Mouse (Mus musculus) lung, embryonic 14.5 days (tissue): ENCODE results near the gene Tmem117. TPM values are rescaled to one million over a fixed set of nuclear protein-coding genes. Genes with fewer than 3 reads are reported as not detected.
A peak's percentile ranks its signal among the peaks of the same experiment; 100 is the strongest.

ENCODE experiments used
- ATAC-seq: fragments of 200-750 bp; cut with Nextera tagmentation; 2 replicates; pipeline ENCODE4 v1.8.0; 2017; ENCODE audit warnings: mild to moderate bottlenecking, moderate TSS enrichment, moderate library complexity; ENCODE audit not compliant: insufficient read depth
- DNase-seq: peaks from one replicate; pipeline ENCODE4 v3.0.0-alpha.2; 2015
- H3K27ac ChIP-seq: fragments of 300-500 bp; sonication (generic); 2 replicates; pipeline ENCODE4 v1.5.1; 2014; ENCODE audit warnings: low read depth, mild to moderate bottlenecking, moderate library complexity
- H3K27me3 ChIP-seq: fragments of 300-500 bp; sonication (generic); 2 replicates; pipeline ENCODE4 v1.6.1; 2014; ENCODE audit warnings: low read length, control low read depth; ENCODE audit not compliant: insufficient read depth
- H3K36me3 ChIP-seq: fragments of 300-500 bp; sonication (generic); 2 replicates; pipeline ENCODE4 v1.6.1; 2014; ENCODE audit warnings: control low read depth; ENCODE audit not compliant: insufficient read depth
- H3K4me1 ChIP-seq: fragments of 300-500 bp; sonication (generic); 2 replicates; pipeline ENCODE4 v1.6.1; 2014; ENCODE audit warnings: antibody characterized with exemption, control low read depth; ENCODE audit not compliant: insufficient read depth
- H3K4me2 ChIP-seq: fragments of 300-500 bp; sonication (generic); 2 replicates; pipeline ENCODE4 v1.6.1; 2014; ENCODE audit warnings: mild to moderate bottlenecking
- H3K4me3 ChIP-seq: fragments of 300-500 bp; sonication (generic); 2 replicates; pipeline ENCODE4 v1.5.1; 2014; ENCODE audit warnings: low read depth, low read length
- H3K9ac ChIP-seq: fragments of 300-500 bp; sonication (generic); 2 replicates; pipeline ENCODE4 v1.6.1; 2014
- H3K9me3 ChIP-seq: fragments of 300-500 bp; sonication (generic); 2 replicates; pipeline ENCODE4 v1.6.1; 2016; ENCODE audit warnings: low read depth, low read length, control low read depth
- CTCF ChIP-seq: IDR thresholded peaks from 2 replicates; pipeline ENCODE4 v1.5.1; 2016; ENCODE audit warnings: antibody characterized with exemption, low read depth
- whole genome bisulfite sequencing: fragments of 180-500 bp; shearing (Covaris S2); extraction: QIAGEN DNeasy Blood & Tissue Kit; methylation state at CpG from one replicate; pipeline ENCODE4 v1.1.7; 2014; 5-methylcytosine and 5-hydroxymethylcytosine counted together
- polyA plus RNA-seq: library from polyadenylated mRNA; unstranded; fragments of >200 nt; fragmentation: Nextera tagmentation; extraction: Ambion mirVana; gene quantifications from 2 replicates; pipeline ENCODE4 v1.2.1, GENCODE M21; 2014

Gene Tmem117
- polyA plus RNA-seq, 1 experiment from 2014 or later, result 2.8 TPM

GRCm38 (mm10) chr15:94769227-94769626 is 140.2 kb downstream of the Tmem117 start:
- ATAC-seq (peak; percentile 38; the same call in 1 of the 2 replicates), DNase-seq (peak; percentile 85)
- H3K4me3 ChIP-seq, result no peak overlapping the region
- 20% methylated on average over 4 of the region's 4 CpGs for WGBS
- TF ChIP-seq CTCF, result peak; percentile 65
- no peak overlapping the region for H3K9ac ChIP-seq
- H3K4me2 ChIP-seq, result no peak overlapping the region
- H3K9me3 ChIP-seq, result no peaks in the 10 kb centered on the region
- H3K36me3 ChIP-seq, result no peaks in the 10 kb centered on the region
- no peaks in the 10 kb centered on the region for H3K4me1 ChIP-seq
- no peak overlapping the region for H3K27ac ChIP-seq
- H3K27me3 ChIP-seq, result no peaks in the 10 kb centered on the region

GRCm38 (mm10) chr15:94770832-94771578 is 142.0 kb downstream of the Tmem117 start:
- Histone ChIP-seq H3K36me3 (no peaks in the 10 kb centered on the region), H3K9ac (no peak overlapping the region), H3K27ac (no peak overlapping the region), H3K27me3 (no peaks in the 10 kb centered on the region), H3K4me3 (no peak overlapping the region), H3K4me1 (no peaks in the 10 kb centered on the region), H3K4me2 (no peak overlapping the region), H3K9me3 (no peaks in the 10 kb centered on the region)
- ATAC-seq (no peak), DNase-seq (no peak)
- no peak for TF ChIP-seq CTCF
- 80% methylated on average over 7 of the region's 7 CpGs for WGBS

- no peaks in the 10 kb centered on the region for H3K36me3 ChIP-seq
- no peak for ATAC-seq
- H3K9ac ChIP-seq, result no peak overlapping the region
- H3K9me3 ChIP-seq, result no peaks in the 10 kb centered on the region
- H3K4me3 ChIP-seq, result no peak overlapping the region
- DNase-seq, result no peak
- no peak for TF ChIP-seq CTCF
- no peaks in the 10 kb centered on the region for H3K27me3 ChIP-seq
- WGBS, result 88% methylated on average over 19 of the region's 19 CpGs
- H3K27ac ChIP-seq, result no peak overlapping the region
- H3K4me1 ChIP-seq, result no peaks in the 10 kb centered on the region
- no peak overlapping the region for H3K4me2 ChIP-seq
These were observed 142.7 kb downstream of the Tmem117 start for GRCm38 (mm10) chr15:94771691-94772090.

GRCm38 (mm10) chr15:94776119-94777069 is 147.4 kb downstream of the Tmem117 start:
- Histone ChIP-seq H3K4me1 (no peaks in the 10 kb centered on the region), H3K9me3 (no peaks in the 10 kb centered on the region), H3K36me3 (no peaks in the 10 kb centered on the region), H3K4me3 (no peak overlapping the region), H3K27ac (no peak overlapping the region), H3K9ac (no peak overlapping the region), H3K4me2 (peak overlapping the region; percentile 11; the same call in 1 of the 2 replicates), H3K27me3 (no peaks in the 10 kb centered on the region)
- ATAC-seq, result no peak
- DNase-seq, result no peak
- WGBS, result 45% methylated on average over 17 of the region's 17 CpGs
- TF ChIP-seq CTCF, result no peak

- Histone ChIP-seq H3K4me3 (no peak overlapping the region), H3K9me3 (no peaks in the 10 kb centered on the region), H3K27me3 (no peaks in the 10 kb centered on the region), H3K9ac (no peak overlapping the region), H3K36me3 (no peaks in the 10 kb centered on the region), H3K27ac (no peak overlapping the region), H3K4me1 (no peaks in the 10 kb centered on the region), H3K4me2 (no peak overlapping the region)
- TF ChIP-seq CTCF, result no peak
- 48% methylated on average over 1 of the region's 1 CpGs for WGBS
- ATAC-seq, result no peak
- DNase-seq, result no peak
These were observed 152.5 kb downstream of the Tmem117 start for GRCm38 (mm10) chr15:94781556-94781955.

GRCm38 (mm10) chr15:94793455-94793854 is 164.4 kb downstream of the Tmem117 start:
- no peaks in the 10 kb centered on the region for H3K36me3 ChIP-seq
- H3K27ac ChIP-seq, result no peak overlapping the region
- WGBS, result 83% methylated on average over 8 of the region's 8 CpGs
- no peaks in the 10 kb centered on the region for H3K27me3 ChIP-seq
- no peak overlapping the region for H3K4me2 ChIP-seq
- H3K9me3 ChIP-seq, result no peaks in the 10 kb centered on the region
- DNase-seq, result no peak
- no peak for ATAC-seq
- TF ChIP-seq CTCF, result no peak
- no peak overlapping the region for H3K4me3 ChIP-seq
- no peaks in the 10 kb centered on the region for H3K4me1 ChIP-seq
- H3K9ac ChIP-seq, result no peak overlapping the region

- TF ChIP-seq CTCF, result no peak
- no peak overlapping the region for H3K4me3 ChIP-seq
- H3K9ac ChIP-seq, result no peak overlapping the region
- DNase-seq (no peak), ATAC-seq (no peak)
- H3K27me3 ChIP-seq, result no peaks in the 10 kb centered on the region
- H3K4me1 ChIP-seq, result no peaks in the 10 kb centered on the region
- H3K27ac ChIP-seq, result no peak overlapping the region
- H3K9me3 ChIP-seq, result no peaks in the 10 kb centered on the region
- H3K4me2 ChIP-seq, result no peak overlapping the region
- WGBS, result 61% methylated on average over 4 of the region's 4 CpGs
- no peaks in the 10 kb centered on the region for H3K36me3 ChIP-seq
These were observed 166.5 kb downstream of the Tmem117 start for GRCm38 (mm10) chr15:94795484-94795883.
